Mouse (Mus musculus): Measurements from ENCODE around the gene Ogfod2.

Ogfod2 gene

GRCm38 (mm10) chr5:124111742-124112497 lies at the start of gene Ogfod2:
Gene Ogfod2, plus strand, starts transcription at chr5:124112297.
- DNase-seq (ENCODE audit: low read depth, low spot score) = peak; percentile 94

GRCm38 (mm10) chr5:124069657-124070056 lies 42.4 kb upstream of the Ogfod2 start:
- DNase-seq (ENCODE audit: low read depth, low spot score) = no peak

- DNase-seq (ENCODE audit: low read depth, low spot score) = no peak
Observed at GRCm38 (mm10) chr5:124073682-124074081, 38.4 kb upstream of the Ogfod2 start.

- no peak for DNase-seq (ENCODE audit: low read depth, low spot score)
Observed at GRCm38 (mm10) chr5:124074845-124075307, 37.2 kb upstream of the Ogfod2 start.

- DNase-seq (ENCODE audit: low read depth, low spot score) = no peak
Observed at GRCm38 (mm10) chr5:124075716-124076115, 36.4 kb upstream of the Ogfod2 start.

GRCm38 (mm10) chr5:124076559-124076958 lies 35.5 kb upstream of the Ogfod2 start:
- DNase-seq (ENCODE audit: low read depth, low spot score) = no peak

GRCm38 (mm10) chr5:124077241-124077640 lies 34.9 kb upstream of the Ogfod2 start:
- DNase-seq (ENCODE audit: low read depth, low spot score) = no peak

- DNase-seq (ENCODE audit: low read depth, low spot score) = no peak
Observed at GRCm38 (mm10) chr5:124077856-124078460, 34.1 kb upstream of the Ogfod2 start.

GRCm38 (mm10) chr5:124078794-124079416 lies 33.2 kb upstream of the Ogfod2 start:
- no peak for DNase-seq (ENCODE audit: low read depth, low spot score)

GRCm38 (mm10) chr5:124079880-124080279 lies 32.2 kb upstream of the Ogfod2 start:
- DNase-seq (ENCODE audit: low read depth, low spot score) = no peak

- no peak for DNase-seq (ENCODE audit: low read depth, low spot score)
Observed at GRCm38 (mm10) chr5:124082447-124082846, 29.6 kb upstream of the Ogfod2 start.

GRCm38 (mm10) chr5:124082941-124083688 lies 29.0 kb upstream of the Ogfod2 start:
- DNase-seq (ENCODE audit: low read depth, low spot score) = no peak

- no peak for DNase-seq (ENCODE audit: low read depth, low spot score)
Observed at GRCm38 (mm10) chr5:124083850-124084587, 28.1 kb upstream of the Ogfod2 start.

- peak; percentile 84 for DNase-seq (ENCODE audit: low read depth, low spot score)
Observed at GRCm38 (mm10) chr5:124084588-124085173, 27.4 kb upstream of the Ogfod2 start.

GRCm38 (mm10) chr5:124085513-124085912 lies 26.6 kb upstream of the Ogfod2 start:
- no peak for DNase-seq (ENCODE audit: low read depth, low spot score)

GRCm38 (mm10) chr5:124086876-124087275 lies 25.2 kb upstream of the Ogfod2 start:
- DNase-seq (ENCODE audit: low read depth, low spot score) = no peak

GRCm38 (mm10) chr5:124089868-124090267 lies 22.2 kb upstream of the Ogfod2 start:
- no peak for DNase-seq (ENCODE audit: low read depth, low spot score)

GRCm38 (mm10) chr5:124091951-124092406 lies 20.1 kb upstream of the Ogfod2 start:
- peak; percentile 85 for DNase-seq (ENCODE audit: low read depth, low spot score)

GRCm38 (mm10) chr5:124093120-124093794 lies 18.8 kb upstream of the Ogfod2 start:
- DNase-seq (ENCODE audit: low read depth, low spot score) = no peak
